Mouse (Mus musculus): ENCODE measurements around the gene Vps33a. TPM values are rescaled to one million over a fixed set of nuclear protein-coding genes. Genes with fewer than 3 reads are reported as not detected.
A peak's percentile ranks its signal among the peaks of the same experiment; 100 is the strongest.

The Vps33a gene
- 10 to 100 TPM; 44.6 to 55.9 TPM for total RNA-seq (2021)
- long read RNA-seq, experiment 1, full-length matches to known transcripts = 46 of 70 reads
- long read RNA-seq, experiment 1, partial matches to known transcripts = 15 of 70 reads
- long read RNA-seq, experiment 1, other reads (novel, unspliced or antisense) = 9 of 70 reads
- long read RNA-seq, experiment 2, full-length matches to known transcripts = 48 of 57 reads
- long read RNA-seq, experiment 2, partial matches to known transcripts = 4 of 57 reads
- long read RNA-seq, experiment 2, other reads (novel, unspliced or antisense) = 5 of 57 reads

- DNase-seq = peak; percentile 99
These were observed at the start of gene Vps33a for GRCm38 (mm10) chr5:123572357-123573186. TSS of gene Vps33a (minus strand) at chr5:123573038.

- no peak for DNase-seq
These were observed 49.6 kb upstream of the Vps33a start for GRCm38 (mm10) chr5:123622421-123622820.

- DNase-seq = peak; percentile 35
These were observed 45.7 kb upstream of the Vps33a start for GRCm38 (mm10) chr5:123618558-123618957.

- DNase-seq = no peak
These were observed 41.4 kb upstream of the Vps33a start for GRCm38 (mm10) chr5:123614246-123614645.

GRCm38 (mm10) chr5:123609843-123610242 lies 37.0 kb upstream of the Vps33a start:
- peak; percentile 89 for DNase-seq

- DNase-seq = no peak
These were observed 36.6 kb upstream of the Vps33a start for GRCm38 (mm10) chr5:123609416-123609815.

GRCm38 (mm10) chr5:123607211-123607669 lies 34.4 kb upstream of the Vps33a start:
- DNase-seq = peak; percentile 29

- DNase-seq = peak; percentile 41
These were observed 30.7 kb upstream of the Vps33a start for GRCm38 (mm10) chr5:123603496-123603895.

- DNase-seq = peak; percentile 30
These were observed 29.3 kb upstream of the Vps33a start for GRCm38 (mm10) chr5:123602174-123602573.

GRCm38 (mm10) chr5:123599319-123599718 lies 26.5 kb upstream of the Vps33a start:
- no peak for DNase-seq

GRCm38 (mm10) chr5:123593622-123594280 lies 20.9 kb upstream of the Vps33a start:
- no peak for DNase-seq

GRCm38 (mm10) chr5:123580043-123580442 lies 7.2 kb upstream of the Vps33a start:
- DNase-seq = no peak

GRCm38 (mm10) chr5:123576696-123577095 lies 3.9 kb upstream of the Vps33a start:
- peak; percentile 62 for DNase-seq

- DNase-seq = no peak
These were observed 524 bp upstream of the Vps33a start for GRCm38 (mm10) chr5:123573362-123573761.

GRCm38 (mm10) chr5:123561128-123561527 lies 11.7 kb downstream of the Vps33a start:
- no peak for DNase-seq

- DNase-seq = no peak
These were observed 13.2 kb downstream of the Vps33a start for GRCm38 (mm10) chr5:123559588-123559987.

GRCm38 (mm10) chr5:123556451-123556850 lies 16.4 kb downstream of the Vps33a start:
- peak; percentile 83 for DNase-seq

GRCm38 (mm10) chr5:123555693-123556092 lies 17.1 kb downstream of the Vps33a start:
- DNase-seq = no peak

GRCm38 (mm10) chr5:123533801-123534200 lies 39.0 kb downstream of the Vps33a start:
- DNase-seq = no peak

GRCm38 (mm10) chr5:123530056-123530455 lies 42.8 kb downstream of the Vps33a start:
- no peak for DNase-seq

- no peak for DNase-seq
These were observed 44.2 kb downstream of the Vps33a start for GRCm38 (mm10) chr5:123528641-123529040.

GRCm38 (mm10) chr5:123525916-123526495 lies 46.8 kb downstream of the Vps33a start:
- no peak for DNase-seq

Measured in adrenal gland, postnatal 10 days (tissue).